Mouse (Mus musculus) midbrain, embryonic 11.5 days (tissue): ENCODE measurements around the gene Cfap54. TPM values are rescaled to one million over a fixed set of nuclear protein-coding genes. Genes with fewer than 3 reads are reported as not detected.

Source experiments
- ATAC-seq: fragments of 200-750 bp; cut with Nextera tagmentation; 2 replicates; pipeline ENCODE4 v1.8.0; 2017; ENCODE audit warnings: moderate TSS enrichment, moderate library complexity; ENCODE audit not compliant: low FRiP score
- DNase-seq: peaks from one replicate; pipeline ENCODE4 v3.0.0; 2015; ENCODE audit warnings: low spot score; ENCODE audit errors: missing footprints
- H3K27ac ChIP-seq: fragments of 300-500 bp; sonication (generic); 2 replicates; pipeline ENCODE4 v1.5.1; 2014; ENCODE audit warnings: low read depth, low read length
- H3K27me3 ChIP-seq: fragments of 300-500 bp; sonication (generic); 2 replicates; pipeline ENCODE4 v1.6.1; 2014; ENCODE audit warnings: mild to moderate bottlenecking, low read length, moderate library complexity, mixed read lengths; ENCODE audit not compliant: control insufficient read depth, insufficient read depth
- H3K36me3 ChIP-seq: fragments of 300-500 bp; sonication (generic); 2 replicates; pipeline ENCODE4 v1.6.1; 2014; ENCODE audit warnings: mild to moderate bottlenecking, low read length, moderate library complexity, mixed read lengths; ENCODE audit not compliant: control insufficient read depth, insufficient read depth
- H3K4me1 ChIP-seq: fragments of 300-500 bp; sonication (generic); 2 replicates; pipeline ENCODE4 v1.6.1; 2014; ENCODE audit warnings: low read length; ENCODE audit not compliant: control insufficient read depth, insufficient read depth
- H3K4me2 ChIP-seq: fragments of 300-500 bp; sonication (generic); 2 replicates; pipeline ENCODE4 v1.6.1; 2014; ENCODE audit warnings: mild to moderate bottlenecking, moderate library complexity
- H3K4me3 ChIP-seq: fragments of 300-500 bp; sonication (generic); 2 replicates; pipeline ENCODE4 v1.5.1; 2014; ENCODE audit warnings: low read depth, low read length
- H3K9ac ChIP-seq: fragments of 300-500 bp; sonication (generic); 2 replicates; pipeline ENCODE4 v1.6.1; 2014; ENCODE audit warnings: low read length
- H3K9me3 ChIP-seq: fragments of 300-500 bp; sonication (generic); 2 replicates; pipeline ENCODE4 v1.6.1; 2016; ENCODE audit warnings: low read length; ENCODE audit not compliant: control insufficient read depth
- WGBS: fragments of 180-500 bp; shearing (Covaris S2); extraction: QIAGEN DNeasy Blood & Tissue Kit; methylation state at CpG from one replicate; pipeline ENCODE4 v1.1.7; 2014; 5-methylcytosine and 5-hydroxymethylcytosine counted together
- polyA plus RNA-seq: library from polyadenylated mRNA; unstranded; fragments of >200 nt; fragmentation: Nextera tagmentation; extraction: Ambion mirVana; gene quantifications from 2 replicates; pipeline ENCODE4 v1.2.1, GENCODE M21; 2014

Cfap54 gene
- polyA plus RNA-seq, 1 experiment from 2014 or later: 0.89 TPM

GRCm38 (mm10) chr10:92754359-92754758 is 327.1 kb downstream of the Cfap54 start:
- H3K27ac ChIP-seq: no peak overlapping the region
- no peak for ATAC-seq
- H3K9me3 ChIP-seq: no peaks in the 10 kb centered on the region
- no peaks in the 10 kb centered on the region for H3K36me3 ChIP-seq
- no peak overlapping the region for H3K4me2 ChIP-seq
- H3K4me3 ChIP-seq: no peak overlapping the region
- H3K27me3 ChIP-seq: no peaks in the 10 kb centered on the region
- 96% methylated on average over 5 of the region's 5 CpGs for WGBS
- no peak overlapping the region for H3K9ac ChIP-seq
- no peak for DNase-seq
- no peaks in the 10 kb centered on the region for H3K4me1 ChIP-seq

GRCm38 (mm10) chr10:92730339-92730738 is 351.1 kb downstream of the Cfap54 start:
- ATAC-seq: no peak
- H3K9ac ChIP-seq: no peak overlapping the region
- no peaks in the 10 kb centered on the region for H3K36me3 ChIP-seq
- H3K4me2 ChIP-seq: no peak overlapping the region
- no peak overlapping the region for H3K4me3 ChIP-seq
- H3K27me3 ChIP-seq: no peaks in the 10 kb centered on the region
- H3K27ac ChIP-seq: no peak overlapping the region
- no peaks in the 10 kb centered on the region for H3K9me3 ChIP-seq
- no peaks in the 10 kb centered on the region for H3K4me1 ChIP-seq
- DNase-seq: no peak
- 89% methylated on average over 3 of the region's 3 CpGs for WGBS

GRCm38 (mm10) chr10:92728723-92729122 is 352.7 kb downstream of the Cfap54 start:
- H3K27me3 ChIP-seq: no peaks in the 10 kb centered on the region
- H3K27ac ChIP-seq: no peak overlapping the region
- WGBS: 85% methylated on average over 3 of the region's 3 CpGs
- H3K4me3 ChIP-seq: no peak overlapping the region
- ATAC-seq (no peak), DNase-seq (no peak)
- no peak overlapping the region for H3K9ac ChIP-seq
- no peaks in the 10 kb centered on the region for H3K36me3 ChIP-seq
- H3K4me1 ChIP-seq: no peaks in the 10 kb centered on the region
- no peak overlapping the region for H3K4me2 ChIP-seq
- H3K9me3 ChIP-seq: no peaks in the 10 kb centered on the region

Other genes starting within 250 kb of the Cfap54 start
- 36.8 and 40.3 TPM in 2 replicates for gene Cdk17, start 79.3 kb upstream of the Cfap54 start, polyA plus RNA-seq
- 12.2 and 13.6 TPM in 2 replicates for gene Elk3, start 229.5 kb upstream of the Cfap54 start, polyA plus RNA-seq